Mouse (Mus musculus) cortical plate, adult 2 months (tissue): ENCODE data around the gene Pcgf2.

ENCODE experiments used
- CTCF ChIP-seq: fragments of 200-500 bp; IDR thresholded peaks from 2 replicates; pipeline ENCODE4 v1.5.1; 2011; ENCODE audit warnings: mild to moderate bottlenecking, control low read depth, low read length; ENCODE audit not compliant: insufficient read depth; ENCODE audit errors: extremely low read depth
- POLR2A ChIP-seq: fragments of 200-500 bp; IDR thresholded peaks from 2 replicates; pipeline ENCODE4 v1.6.1; 2011; ENCODE audit warnings: mild to moderate bottlenecking, low read length, control low read depth; ENCODE audit not compliant: insufficient read depth; ENCODE audit errors: extremely low read depth

DNA sequence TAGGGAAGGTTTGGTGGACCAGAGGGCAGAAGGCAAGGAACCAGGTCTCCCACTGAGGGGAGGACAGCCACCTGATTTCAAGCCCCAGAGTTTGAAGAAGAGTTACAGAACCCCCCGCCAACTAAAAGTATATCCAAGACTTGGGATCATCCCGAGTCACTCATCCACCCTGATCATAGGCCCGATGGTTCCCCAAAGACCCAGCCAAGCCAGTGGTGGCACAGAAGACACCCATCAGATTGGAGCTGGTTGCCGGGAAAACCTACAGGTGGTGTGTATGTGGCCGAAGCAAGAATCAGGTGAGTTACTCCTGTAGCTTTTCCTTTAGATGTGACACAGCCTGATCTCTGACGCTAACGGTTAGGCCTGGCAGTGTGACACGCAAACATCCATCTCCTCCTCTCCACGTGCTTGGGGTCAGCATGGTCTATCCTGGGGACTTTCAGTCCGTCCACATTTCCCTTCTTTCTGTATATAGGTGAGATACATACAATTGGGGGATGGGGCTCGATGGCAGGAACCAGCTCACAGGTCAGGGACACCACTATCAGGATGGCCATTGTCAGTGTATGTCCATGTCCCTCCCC lies 13.9 kb downstream of the Pcgf2 start:
- no peak for TF ChIP-seq POLR2A
- TF ChIP-seq CTCF, result no peak
